Mouse (Mus musculus) hindbrain, embryonic 15.5 days (tissue): ENCODE measurements at regions not wholly inside any gene's neighbourhood (a gene's known extent, or its start where the extent isn't known, plus 50 kb on each side); places are given as distances from the start of the nearest gene placed in this dataset.

Source experiments
- ATAC-seq: fragments of 200-750 bp; cut with Nextera tagmentation; 2 replicates; pipeline ENCODE4 v1.8.0; 2017; ENCODE audit warnings: low read depth, moderate number of reproducible peaks, moderate TSS enrichment; ENCODE audit not compliant: low FRiP score
- H3K27ac ChIP-seq: fragments of 300-500 bp; sonication (generic); replicated peaks from 2 replicates; pipeline ENCODE4 v1.5.1; 2015; ENCODE audit warnings: mild to moderate bottlenecking, inconsistent platforms
- H3K27me3 ChIP-seq: fragments of 300-500 bp; sonication (generic); 2 replicates; pipeline ENCODE4 v1.6.1; 2015; ENCODE audit warnings: control low read depth, inconsistent platforms
- H3K36me3 ChIP-seq: fragments of 300-500 bp; sonication (generic); 2 replicates; pipeline ENCODE4 v1.6.1; 2015; ENCODE audit warnings: control low read depth, inconsistent platforms
- H3K4me1 ChIP-seq: fragments of 300-500 bp; sonication (generic); replicated peaks from 2 replicates; pipeline ENCODE4 v1.6.1; 2015; ENCODE audit warnings: control low read depth, inconsistent platforms
- H3K4me2 ChIP-seq: fragments of 300-500 bp; sonication (generic); 2 replicates; pipeline ENCODE4 v1.6.1; 2015; ENCODE audit warnings: moderate library complexity, mild to moderate bottlenecking, inconsistent platforms
- H3K4me3 ChIP-seq: fragments of 300-500 bp; sonication (generic); 2 replicates; pipeline ENCODE4 v1.5.1; 2015; ENCODE audit warnings: mild to moderate bottlenecking, inconsistent platforms
- H3K9ac ChIP-seq: fragments of 300-500 bp; sonication (generic); 2 replicates; pipeline ENCODE4 v1.6.1; 2015; ENCODE audit warnings: inconsistent platforms
- H3K9me3 ChIP-seq: fragments of 300-500 bp; sonication (generic); 2 replicates; pipeline ENCODE4 v1.6.1; 2016; ENCODE audit warnings: control low read depth, inconsistent platforms
- WGBS: fragments of 180-500 bp; shearing (Covaris S2); methylation state at CpG from one replicate; pipeline ENCODE4 v1.1.7; 2015; 5-methylcytosine and 5-hydroxymethylcytosine counted together

DNA sequence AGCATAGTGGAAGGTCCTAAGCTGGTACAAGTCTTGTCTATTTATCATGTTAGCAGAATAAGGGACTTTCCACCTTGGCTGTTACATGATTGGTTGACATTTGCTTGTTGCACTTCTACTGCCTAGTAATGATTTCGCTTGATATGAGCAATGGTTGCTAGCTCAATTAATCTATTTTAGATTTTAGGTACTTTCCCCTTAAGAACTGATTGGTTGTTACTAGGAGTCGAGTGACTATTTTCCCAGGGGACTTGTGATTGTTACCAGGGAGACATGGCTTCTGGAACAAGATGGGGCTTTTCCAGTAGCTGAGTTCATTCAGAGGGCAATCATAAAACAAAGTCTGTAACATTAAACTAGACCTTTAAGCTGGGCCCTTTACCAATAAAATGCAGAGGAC is 100.9 kb downstream of the Nup35 start:
- WGBS, result 65% methylated on average over 2 of the region's 2 CpGs
- H3K9me3 ChIP-seq, result no peaks in the 10 kb centered on the region
- H3K27me3 ChIP-seq, result no peaks in the 10 kb centered on the region
- no peak overlapping the region for H3K27ac ChIP-seq
- no peaks in the 10 kb centered on the region for H3K4me1 ChIP-seq
- H3K9ac ChIP-seq, result no peak overlapping the region
- H3K4me3 ChIP-seq, result no peak overlapping the region
- H3K4me2 ChIP-seq, result no peak overlapping the region
- no peaks in the 10 kb centered on the region for H3K36me3 ChIP-seq
- ATAC-seq, result no peak

GRCm38 (mm10) chr2:80724085-80724484 is 107.0 kb downstream of the Nup35 start:
- H3K27me3 ChIP-seq, result no peaks in the 10 kb centered on the region
- H3K36me3 ChIP-seq, result no peaks in the 10 kb centered on the region
- no peak overlapping the region for H3K4me3 ChIP-seq
- no peak for ATAC-seq
- H3K27ac ChIP-seq, result no peak overlapping the region
- no peak overlapping the region for H3K4me2 ChIP-seq
- WGBS, result 70% methylated on average over 5 of the region's 5 CpGs
- no peaks in the 10 kb centered on the region for H3K4me1 ChIP-seq
- H3K9me3 ChIP-seq, result no peaks in the 10 kb centered on the region
- H3K9ac ChIP-seq, result no peak overlapping the region

DNA sequence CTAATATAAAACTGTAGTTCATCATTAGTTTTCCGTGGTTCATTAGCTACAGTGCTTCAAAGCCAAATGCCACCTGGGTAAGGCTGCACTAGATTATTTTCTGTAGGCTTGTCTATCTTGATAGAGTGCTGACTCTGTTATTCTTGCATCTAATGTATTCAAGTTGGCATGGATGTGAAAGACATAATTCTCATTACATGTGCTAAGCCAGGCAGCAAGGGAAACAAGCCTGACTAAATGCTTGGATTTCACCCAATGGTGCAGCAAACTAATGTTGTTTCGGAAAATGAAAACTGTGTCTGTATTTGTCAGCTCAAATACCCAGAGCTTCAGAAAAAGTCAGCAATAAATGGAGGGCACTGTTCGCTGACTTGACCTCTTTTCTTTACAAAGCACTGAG is 114.3 kb downstream of the Nup35 start:
- Histone ChIP-seq H3K4me1 (no peaks in the 10 kb centered on the region), H3K9me3 (no peaks in the 10 kb centered on the region), H3K36me3 (no peaks in the 10 kb centered on the region), H3K27ac (no peak overlapping the region), H3K4me3 (no peak overlapping the region), H3K4me2 (no peak overlapping the region), H3K9ac (no peak overlapping the region), H3K27me3 (no peaks in the 10 kb centered on the region)
- ATAC-seq, result 0 out of 2 replicates have a peak, but pooled peaks have one; percentile 65
- 62% methylated on average over 3 of the region's 3 CpGs for WGBS

DNA sequence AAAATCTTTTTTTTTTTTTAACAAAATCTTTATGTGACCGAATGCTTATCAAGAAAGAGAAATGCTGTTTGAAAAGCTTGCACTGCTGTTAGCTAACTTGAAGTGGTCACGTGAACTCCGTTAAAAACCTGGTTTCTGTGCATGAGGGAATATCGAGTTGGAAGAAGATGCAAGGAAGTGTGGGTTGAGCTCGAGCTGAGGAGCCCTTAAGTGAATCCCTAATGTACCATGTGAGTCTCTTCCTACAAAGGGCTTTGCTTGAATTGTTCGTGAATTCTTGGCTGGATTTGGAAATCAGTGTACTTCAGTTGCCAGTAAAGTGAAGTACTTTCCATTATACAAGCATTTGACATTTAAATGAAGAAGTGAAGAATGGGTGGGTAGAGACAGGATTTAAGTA is 129.7 kb downstream of the Nup35 start:
- no peaks in the 10 kb centered on the region for H3K27me3 ChIP-seq
- no peaks in the 10 kb centered on the region for H3K36me3 ChIP-seq
- no peak overlapping the region for H3K4me2 ChIP-seq
- WGBS, result 80% methylated on average over 6 of the region's 6 CpGs
- no peaks in the 10 kb centered on the region for H3K9me3 ChIP-seq
- no peak overlapping the region for H3K9ac ChIP-seq
- no peak overlapping the region for H3K4me3 ChIP-seq
- no peak overlapping the region for H3K27ac ChIP-seq
- no peaks in the 10 kb centered on the region for H3K4me1 ChIP-seq
- no peak for ATAC-seq

- H3K4me3 ChIP-seq, result no peak overlapping the region
- H3K9ac ChIP-seq, result no peak overlapping the region
- no peaks in the 10 kb centered on the region for H3K4me1 ChIP-seq
- H3K27me3 ChIP-seq, result no peaks in the 10 kb centered on the region
- WGBS, result 37% methylated on average over 3 of the region's 3 CpGs
- H3K36me3 ChIP-seq, result no peaks in the 10 kb centered on the region
- ATAC-seq, result peak; percentile 38; the same call in 1 of the 2 replicates
- H3K9me3 ChIP-seq, result no peaks in the 10 kb centered on the region
- H3K27ac ChIP-seq, result no peak overlapping the region
- H3K4me2 ChIP-seq, result no peak overlapping the region
Observed at GRCm38 (mm10) chr2:80762013-80762612, 145.1 kb downstream of the Nup35 start.

DNA sequence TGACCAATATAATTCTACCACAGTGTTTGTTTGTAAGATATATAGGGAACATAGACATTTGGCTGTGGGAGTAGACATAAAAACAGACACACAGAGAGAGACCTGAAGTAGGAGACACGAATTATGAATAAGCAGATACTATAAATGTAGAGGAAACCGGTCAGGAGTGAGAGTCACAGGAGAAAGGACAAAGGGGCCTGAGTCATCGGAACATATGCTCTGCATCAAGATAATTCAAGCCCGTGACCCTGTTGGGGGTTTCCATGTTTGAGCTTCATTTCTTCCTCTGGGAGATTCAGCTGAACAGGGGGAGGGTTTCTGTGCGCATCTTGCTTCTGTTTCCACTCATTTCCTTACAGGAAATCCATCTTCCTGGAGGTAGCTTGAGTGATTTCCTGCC is 154.1 kb downstream of the Nup35 start:
- 0 out of 2 replicates have a peak, but pooled peaks cover 2% of the 10 kb centered on the region for H3K4me1 ChIP-seq
- H3K4me2 ChIP-seq, result no peak overlapping the region
- no peaks in the 10 kb centered on the region for H3K27me3 ChIP-seq
- H3K27ac ChIP-seq, result no peak overlapping the region
- no peak overlapping the region for H3K4me3 ChIP-seq
- no peak overlapping the region for H3K9ac ChIP-seq
- no peak for ATAC-seq
- no peaks in the 10 kb centered on the region for H3K36me3 ChIP-seq
- WGBS, result 61% methylated on average over 5 of the region's 5 CpGs
- no peaks in the 10 kb centered on the region for H3K9me3 ChIP-seq

DNA sequence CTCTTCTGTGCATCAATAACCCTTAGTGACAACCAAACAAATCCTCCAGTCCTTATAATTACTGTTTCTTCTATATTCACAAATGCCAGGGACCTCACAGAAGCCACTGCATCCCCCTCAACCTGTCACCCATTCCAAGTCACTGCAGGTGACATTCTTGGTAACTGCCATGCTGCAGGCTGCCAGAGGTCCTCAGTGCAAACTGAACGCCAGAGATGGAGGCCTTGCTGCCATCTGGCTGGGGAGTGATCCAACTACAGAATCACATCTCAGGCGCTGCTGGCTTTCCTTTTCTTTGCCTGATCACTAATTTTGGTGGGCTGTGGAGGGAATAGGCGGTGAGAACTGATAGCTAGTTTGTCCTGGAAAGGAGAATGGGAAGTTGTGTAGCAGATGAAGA is 155.4 kb downstream of the Nup35 start:
- H3K27me3 ChIP-seq, result no peaks in the 10 kb centered on the region
- H3K36me3 ChIP-seq, result no peaks in the 10 kb centered on the region
- 71% methylated on average over 3 of the region's 3 CpGs for WGBS
- no peaks in the 10 kb centered on the region for H3K9me3 ChIP-seq
- no peak overlapping the region for H3K27ac ChIP-seq
- no peak for ATAC-seq
- H3K4me1 ChIP-seq, result 0 out of 2 replicates have a peak, but pooled peaks cover 2% of the 10 kb centered on the region
- H3K4me2 ChIP-seq, result no peak overlapping the region
- no peak overlapping the region for H3K9ac ChIP-seq
- H3K4me3 ChIP-seq, result no peak overlapping the region

GRCm38 (mm10) chr2:80786370-80786769 is 169.3 kb downstream of the Nup35 start:
- H3K4me1 ChIP-seq, result no peaks in the 10 kb centered on the region
- H3K4me2 ChIP-seq, result no peak overlapping the region
- H3K27me3 ChIP-seq, result no peaks in the 10 kb centered on the region
- no peaks in the 10 kb centered on the region for H3K36me3 ChIP-seq
- WGBS, result 43% methylated on average over 4 of the region's 4 CpGs
- no peak overlapping the region for H3K9ac ChIP-seq
- ATAC-seq, result no peak
- H3K4me3 ChIP-seq, result no peak overlapping the region
- H3K27ac ChIP-seq, result no peak overlapping the region
- H3K9me3 ChIP-seq, result no peaks in the 10 kb centered on the region

DNA sequence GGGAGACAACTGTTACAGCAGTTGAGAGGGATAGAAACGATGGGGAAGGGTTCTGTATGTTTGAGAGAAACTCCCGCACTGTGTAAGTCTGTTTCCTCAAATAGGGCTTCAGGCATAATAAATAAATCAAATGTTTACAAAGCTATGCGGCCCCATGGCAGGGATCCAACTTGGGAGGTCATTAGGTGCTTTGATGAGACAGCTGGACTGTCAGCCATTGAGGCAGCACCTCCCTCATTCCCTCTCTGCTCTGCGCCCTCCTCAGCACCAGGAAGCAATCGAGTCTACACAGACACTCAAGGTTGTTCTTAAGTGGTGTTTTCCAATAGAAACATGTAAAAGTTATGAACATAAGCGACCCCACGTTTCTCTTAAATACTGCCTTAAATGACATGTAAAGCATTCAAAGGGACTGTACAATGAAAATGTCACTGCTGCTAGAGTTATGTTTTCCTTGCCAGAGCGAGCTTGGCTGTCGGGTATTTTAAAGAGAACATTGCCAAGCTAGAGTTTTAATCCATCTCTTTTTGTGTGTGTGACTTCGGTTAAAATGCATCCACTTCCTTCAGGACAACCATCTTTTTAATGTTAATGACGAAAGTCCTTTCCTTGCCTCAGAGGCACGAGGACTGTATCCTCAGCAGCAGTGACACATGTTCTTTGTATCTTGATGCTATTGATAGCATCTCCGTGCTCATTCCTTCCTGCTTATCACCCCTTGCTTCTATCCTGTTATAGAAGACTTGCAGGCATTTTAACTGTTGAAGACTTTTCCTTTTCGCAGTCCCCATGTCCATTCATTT is 176.5 kb downstream of the Nup35 start:
- ATAC-seq, result no peak
- Histone ChIP-seq H3K9me3 (no peaks in the 10 kb centered on the region), H3K9ac (no peak overlapping the region), H3K27me3 (no peaks in the 10 kb centered on the region), H3K4me2 (no peak overlapping the region), H3K4me1 (no peaks in the 10 kb centered on the region), H3K36me3 (no peaks in the 10 kb centered on the region), H3K27ac (no peak overlapping the region), H3K4me3 (no peak overlapping the region)
- WGBS, result 59% methylated on average over 14 of the region's 14 CpGs

DNA sequence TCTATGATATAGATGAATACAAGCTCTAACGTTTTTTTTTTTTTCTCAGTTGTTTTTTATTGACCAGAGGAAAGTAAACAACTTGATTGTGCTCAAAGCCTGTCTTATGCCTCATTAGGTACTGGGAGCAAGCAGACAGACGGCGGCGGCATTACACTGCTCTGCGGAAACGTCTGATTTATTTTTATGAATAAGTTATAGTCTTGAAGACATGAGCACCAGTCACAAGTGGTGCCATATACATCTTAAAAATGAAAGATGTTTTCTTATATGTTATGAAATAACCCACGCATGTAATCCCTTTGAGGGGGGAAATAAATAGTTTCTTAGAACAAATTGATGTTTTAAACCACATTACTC is 177.1 kb downstream of the Nup35 start:
- Histone ChIP-seq H3K4me2 (no peak overlapping the region), H3K4me1 (no peaks in the 10 kb centered on the region), H3K36me3 (no peaks in the 10 kb centered on the region), H3K27ac (no peak overlapping the region), H3K9me3 (no peaks in the 10 kb centered on the region), H3K9ac (no peak overlapping the region), H3K4me3 (no peak overlapping the region), H3K27me3 (no peaks in the 10 kb centered on the region)
- ATAC-seq, result no peak
- WGBS, result 51% methylated on average over 7 of the region's 7 CpGs

DNA sequence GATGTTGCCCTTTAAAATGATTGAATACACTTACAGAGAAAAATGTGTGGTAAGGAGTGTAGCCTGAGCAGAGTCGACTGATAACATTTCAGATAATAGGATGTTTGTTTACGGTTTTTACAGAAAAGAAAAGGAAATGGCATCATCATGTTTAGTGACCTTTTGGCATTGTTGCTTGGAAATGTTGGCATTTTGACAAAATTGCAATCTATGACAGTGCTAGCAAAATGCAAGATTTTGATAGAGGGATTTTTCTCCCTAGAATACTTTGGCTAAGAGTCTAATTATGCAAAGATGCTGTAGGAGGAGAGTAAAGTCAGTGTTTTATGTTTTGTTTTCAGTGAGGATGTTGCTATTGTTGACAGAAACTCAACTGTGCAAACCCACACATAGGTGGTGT is 202.2 kb downstream of the Nup35 start:
- H3K9ac ChIP-seq, result no peak overlapping the region
- H3K9me3 ChIP-seq, result no peaks in the 10 kb centered on the region
- 53% methylated on average over 2 of the region's 2 CpGs for WGBS
- no peaks in the 10 kb centered on the region for H3K27me3 ChIP-seq
- ATAC-seq, result no peak
- no peak overlapping the region for H3K4me2 ChIP-seq
- H3K36me3 ChIP-seq, result no peaks in the 10 kb centered on the region
- no peak overlapping the region for H3K4me3 ChIP-seq
- H3K27ac ChIP-seq, result no peak overlapping the region
- H3K4me1 ChIP-seq, result no peaks in the 10 kb centered on the region

DNA sequence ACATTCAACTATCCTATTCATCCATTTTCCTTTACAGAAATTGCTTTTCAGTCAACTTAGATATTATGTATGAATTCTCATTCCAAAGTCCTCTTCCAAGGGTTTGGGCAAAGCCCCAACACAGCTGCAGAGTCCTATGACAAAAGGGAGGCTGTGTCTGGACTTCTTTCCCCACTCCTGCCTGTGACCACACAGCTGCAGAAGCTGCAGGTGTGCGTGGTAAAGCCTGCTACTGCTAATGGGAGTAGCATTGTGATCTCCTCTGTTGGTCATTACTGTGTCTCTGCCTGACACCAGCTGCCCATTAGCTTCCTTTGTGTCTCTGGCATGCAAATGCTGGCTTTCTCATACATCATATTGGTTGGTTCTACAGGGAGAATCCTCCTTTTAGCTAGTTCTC is 234.0 kb downstream of the Nup35 start:
- Histone ChIP-seq H3K4me3 (no peak overlapping the region), H3K9ac (no peak overlapping the region), H3K4me1 (no peaks in the 10 kb centered on the region), H3K9me3 (no peaks in the 10 kb centered on the region), H3K27ac (no peak overlapping the region), H3K4me2 (no peak overlapping the region), H3K27me3 (no peaks in the 10 kb centered on the region), H3K36me3 (no peaks in the 10 kb centered on the region)
- ATAC-seq, result peak; percentile 56; the same call in 1 of the 2 replicates
- 21% methylated on average over 1 of the region's 1 CpGs for WGBS

DNA sequence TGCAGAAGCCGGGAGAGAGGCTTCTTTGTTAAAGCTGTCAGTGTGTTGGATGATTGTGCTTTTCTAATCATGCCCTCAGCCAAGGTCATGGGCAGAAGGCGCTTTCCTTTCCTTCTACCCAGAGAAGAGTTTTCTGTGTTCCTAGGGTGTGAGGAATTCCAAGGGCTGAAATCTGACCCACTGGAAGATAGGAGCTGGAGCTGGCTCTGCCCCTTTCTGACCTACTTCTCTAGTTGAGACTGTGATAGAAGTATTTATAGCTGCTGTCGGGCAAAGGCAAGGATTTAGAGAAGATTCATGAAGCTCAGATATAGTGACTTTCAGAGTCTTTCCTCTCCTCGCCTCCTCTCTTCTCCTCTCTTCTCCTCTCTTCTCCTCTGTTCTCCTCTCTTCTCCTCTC is 238.2 kb downstream of the Nup35 start:
- Histone ChIP-seq H3K27ac (no peak overlapping the region), H3K36me3 (no peaks in the 10 kb centered on the region), H3K27me3 (no peaks in the 10 kb centered on the region), H3K4me2 (no peak overlapping the region), H3K9ac (no peak overlapping the region), H3K4me1 (no peaks in the 10 kb centered on the region), H3K4me3 (no peak overlapping the region), H3K9me3 (no peaks in the 10 kb centered on the region)
- WGBS, result 82% methylated on average over 4 of the region's 4 CpGs
- ATAC-seq, result no peak
